Mouse (Mus musculus) thymus, postnatal 10 days (tissue): Measurements from ENCODE around the gene Fam172a.

ENCODE experiments used
- DNase-seq, 2 experiments: peaks; one replicate each; pipeline ENCODE4 v3.0.0; 2021; ENCODE audit warnings: low spot score in 2 of 2

Gene Fam172a

DNA sequence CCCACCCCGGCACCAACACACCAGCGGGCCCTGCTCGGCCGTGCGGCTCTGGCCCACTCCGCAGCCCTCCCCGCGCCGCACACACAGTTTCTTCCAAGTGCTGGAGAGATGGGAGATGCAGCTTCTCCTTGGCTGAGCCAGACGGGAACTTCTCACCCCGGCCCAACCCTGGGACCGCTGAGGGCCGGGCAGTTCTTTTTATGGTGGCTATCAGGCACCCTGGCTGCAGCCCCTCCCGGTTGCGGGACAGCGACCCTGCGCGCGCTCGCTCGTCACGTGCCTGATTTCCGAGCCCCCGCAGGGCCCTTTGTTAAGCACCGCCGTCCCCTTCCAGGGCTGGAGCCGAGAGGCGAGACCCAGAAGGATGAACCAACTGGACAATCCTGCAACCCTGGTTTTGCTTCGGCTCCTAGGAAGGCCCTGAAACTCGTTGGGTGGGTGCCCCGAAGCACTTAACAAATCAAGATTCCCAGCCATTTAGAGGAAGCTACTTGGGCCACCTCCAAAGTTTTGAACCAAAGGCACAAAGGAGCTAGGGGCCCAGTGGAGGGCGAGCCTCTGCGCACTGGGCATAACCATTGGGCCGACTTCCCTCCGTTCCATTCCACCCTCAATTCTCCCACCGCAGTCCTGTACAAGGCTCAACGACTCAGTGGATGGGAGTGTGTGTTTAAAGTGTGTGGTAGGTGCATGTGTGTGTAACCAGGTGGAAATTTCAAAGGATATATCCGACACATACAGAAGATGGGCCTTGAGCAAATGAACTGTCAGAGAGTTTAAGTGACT, 477.7 kb downstream of the Fam172a start:
- DNase-seq, result no peak

DNA sequence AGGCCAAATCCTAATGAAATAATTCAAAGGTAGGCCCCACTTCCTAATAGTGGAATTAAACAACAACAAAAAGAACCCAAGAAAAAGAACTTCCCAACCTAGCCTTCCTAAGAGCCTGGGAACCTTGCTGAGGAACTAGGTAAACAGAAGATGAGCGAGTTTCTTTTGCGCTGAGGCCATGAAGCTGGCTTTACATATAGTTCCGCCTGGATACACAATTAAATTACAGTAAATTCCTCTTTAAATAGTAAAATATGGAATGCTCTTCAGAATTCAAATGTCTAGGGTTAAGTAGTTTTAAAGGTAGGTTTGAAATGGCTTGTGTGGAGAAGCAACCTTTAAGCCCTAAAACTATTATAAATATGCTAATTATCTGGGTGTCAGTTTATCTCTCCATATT, 478.4 kb downstream of the Fam172a start:
- no peak for DNase-seq

DNA sequence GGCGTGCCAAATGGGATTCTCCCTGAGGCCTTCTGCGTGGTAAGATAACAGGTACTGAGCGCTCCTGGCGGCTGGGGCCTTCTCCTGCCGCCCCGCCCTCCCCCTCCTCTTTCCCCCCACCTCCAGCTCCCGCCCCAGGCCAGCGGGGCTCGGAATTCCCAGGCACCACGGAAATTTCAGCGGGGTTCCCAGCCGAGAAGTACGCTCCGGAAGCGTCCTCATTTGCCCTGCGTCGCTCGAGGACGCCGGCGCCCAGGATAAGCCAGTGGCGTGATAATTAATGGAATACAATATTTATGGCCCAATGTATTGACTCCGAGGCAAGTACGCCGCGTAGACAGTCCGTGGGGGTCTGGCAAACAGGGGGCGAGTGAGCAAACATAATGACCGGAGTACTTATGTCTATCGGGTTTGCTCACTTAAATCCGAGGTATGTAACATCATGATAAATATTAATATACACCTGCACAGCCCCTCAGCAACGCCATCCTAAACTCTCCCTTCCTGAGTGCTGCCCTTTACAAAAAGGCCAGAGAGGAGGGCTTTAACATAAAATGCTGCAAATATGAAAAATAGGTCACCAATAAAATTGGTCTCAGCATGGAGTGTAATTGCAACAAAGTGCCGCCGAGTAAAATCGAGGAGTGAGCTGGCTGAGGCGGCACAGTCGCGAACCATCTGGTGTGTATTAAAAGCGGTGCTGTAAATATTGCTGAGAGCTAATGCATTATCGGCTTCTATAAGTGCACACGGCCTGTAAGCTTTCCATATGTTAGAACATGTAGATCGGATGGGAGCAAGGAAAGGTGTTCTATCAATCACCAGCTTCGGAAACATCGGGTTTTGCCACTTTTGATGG, 479.5 kb downstream of the Fam172a start:
- no peak for DNase-seq

GRCm38 (mm10) chr13:78181930-78182558, 480.2 kb downstream of the Fam172a start:
- no peak for DNase-seq

GRCm38 (mm10) chr13:78183004-78183403, 481.2 kb downstream of the Fam172a start:
- DNase-seq, result no peak

GRCm38 (mm10) chr13:78183986-78184385, 482.2 kb downstream of the Fam172a start:
- no peak for DNase-seq

GRCm38 (mm10) chr13:78184786-78185466, 483.1 kb downstream of the Fam172a start:
- DNase-seq, result no peak

DNA sequence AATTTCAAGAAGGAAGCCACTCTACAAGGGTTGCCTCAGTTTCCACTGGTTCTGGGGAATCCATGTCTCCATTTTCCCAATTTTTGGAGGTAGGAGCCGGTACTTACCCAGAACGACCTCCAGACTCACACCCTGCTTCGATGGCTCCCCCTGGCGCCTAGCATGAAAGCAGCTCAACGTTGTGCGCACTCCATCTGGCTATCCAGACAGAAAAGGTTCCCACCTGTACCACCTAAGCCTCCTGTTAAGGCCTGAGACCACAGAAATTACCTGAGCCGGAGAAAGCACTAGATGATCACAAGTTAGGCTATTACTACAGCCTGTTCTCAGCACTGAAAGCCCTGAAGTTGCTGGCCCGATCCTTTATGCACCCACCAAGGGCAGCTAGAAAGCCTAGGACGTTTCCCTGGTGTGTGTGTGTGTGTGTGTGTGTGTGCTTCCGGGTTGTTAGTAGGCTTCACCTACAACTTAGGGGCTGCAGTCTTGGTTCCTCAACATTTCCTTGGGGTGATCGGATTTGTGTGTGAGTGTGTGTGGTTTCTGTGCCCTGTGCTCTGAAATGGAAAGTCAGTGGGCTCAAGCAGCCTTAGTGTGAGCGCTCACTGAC, 484.6 kb downstream of the Fam172a start:
- DNase-seq, result no peak

- no peak for DNase-seq
These were observed 486.0 kb downstream of the Fam172a start for GRCm38 (mm10) chr13:78187833-78188232.

DNA sequence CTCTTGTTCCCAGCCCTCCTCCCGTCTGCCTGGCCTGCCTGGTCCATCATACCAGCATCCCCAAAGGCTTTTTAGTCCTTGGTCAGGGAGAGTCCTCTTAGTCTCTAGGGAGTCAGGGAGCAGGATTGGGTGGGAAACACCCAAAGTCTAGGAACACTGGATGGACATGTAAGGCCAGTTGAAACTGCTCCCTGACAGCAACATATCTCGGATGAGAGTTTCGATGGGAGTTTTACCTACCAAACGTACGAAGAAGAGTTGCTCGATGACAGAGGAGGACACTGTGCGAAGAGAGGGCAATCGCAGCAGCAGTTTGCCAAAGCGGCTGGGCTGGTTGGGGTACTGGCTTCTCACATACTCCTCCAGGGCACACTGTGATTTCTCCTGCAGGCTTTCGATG, 487.8 kb downstream of the Fam172a start:
- DNase-seq, result no peak

GRCm38 (mm10) chr13:78193211-78193610, 491.4 kb downstream of the Fam172a start:
- no peak for DNase-seq

- no peak for DNase-seq
These were observed 492.5 kb downstream of the Fam172a start for GRCm38 (mm10) chr13:78194135-78194849.

DNA sequence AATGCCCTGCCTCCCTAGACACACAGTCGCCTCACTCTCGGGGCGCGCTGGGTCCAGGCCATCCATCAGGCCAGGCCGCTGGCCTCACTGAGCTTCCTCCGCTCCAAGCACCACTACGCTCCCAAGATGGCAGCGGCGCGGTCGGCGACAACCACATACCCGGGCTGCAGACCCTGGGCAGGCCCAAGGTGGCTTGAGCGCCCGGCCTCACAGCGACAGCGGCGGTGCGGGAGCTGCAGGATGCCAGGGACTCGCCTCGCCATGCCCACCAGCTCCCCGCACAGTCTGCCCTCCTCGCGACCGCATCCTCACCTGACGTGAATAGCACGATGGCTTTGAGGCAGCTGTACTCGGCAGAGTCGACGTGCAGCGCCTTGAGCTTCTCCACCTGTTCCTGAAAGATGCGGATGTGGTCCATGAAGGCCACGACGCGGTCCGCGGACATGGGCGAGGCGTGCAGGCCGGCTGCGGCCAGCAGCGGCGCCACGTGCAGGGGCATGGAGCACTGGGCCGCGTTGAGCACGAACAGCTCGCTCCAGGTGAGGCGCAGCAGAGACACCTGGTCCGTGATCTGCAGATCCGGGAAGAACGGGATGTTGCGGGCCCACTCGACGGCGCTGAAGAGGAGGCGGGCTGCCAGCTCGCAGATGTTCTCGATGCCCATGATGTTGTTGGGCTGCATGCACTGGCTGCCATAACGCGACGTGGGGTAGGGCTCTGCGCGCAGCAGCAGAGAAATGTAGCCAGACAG, 493.2 kb downstream of the Fam172a start:
- DNase-seq, result no peak

DNA sequence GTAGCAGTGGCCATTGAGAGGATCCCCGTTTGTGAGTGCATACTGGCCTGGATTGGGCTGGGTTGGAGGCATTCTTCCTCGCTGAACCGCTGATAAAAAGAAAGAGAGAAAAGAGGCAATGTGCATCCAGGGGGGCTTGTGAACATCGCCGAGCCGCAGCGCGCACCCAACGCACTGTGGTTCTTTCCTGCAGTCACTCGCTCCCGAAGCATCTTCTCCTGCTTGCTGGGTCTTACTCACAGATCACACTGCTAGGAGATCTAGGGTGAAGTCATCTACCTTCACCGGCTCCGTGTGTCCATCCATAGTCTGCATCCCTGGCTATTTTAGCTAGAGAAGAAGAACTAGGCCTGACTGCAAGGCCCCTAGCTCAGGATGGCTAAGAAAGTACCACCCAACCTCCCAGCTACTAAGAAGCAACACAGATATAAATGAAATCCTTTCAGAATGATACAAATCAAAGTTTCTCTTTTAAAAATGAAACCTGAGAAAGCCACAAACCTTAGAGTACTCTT, 493.8 kb downstream of the Fam172a start:
- no peak for DNase-seq

GRCm38 (mm10) chr13:78196236-78196796, 494.5 kb downstream of the Fam172a start:
- no peak for DNase-seq

DNA sequence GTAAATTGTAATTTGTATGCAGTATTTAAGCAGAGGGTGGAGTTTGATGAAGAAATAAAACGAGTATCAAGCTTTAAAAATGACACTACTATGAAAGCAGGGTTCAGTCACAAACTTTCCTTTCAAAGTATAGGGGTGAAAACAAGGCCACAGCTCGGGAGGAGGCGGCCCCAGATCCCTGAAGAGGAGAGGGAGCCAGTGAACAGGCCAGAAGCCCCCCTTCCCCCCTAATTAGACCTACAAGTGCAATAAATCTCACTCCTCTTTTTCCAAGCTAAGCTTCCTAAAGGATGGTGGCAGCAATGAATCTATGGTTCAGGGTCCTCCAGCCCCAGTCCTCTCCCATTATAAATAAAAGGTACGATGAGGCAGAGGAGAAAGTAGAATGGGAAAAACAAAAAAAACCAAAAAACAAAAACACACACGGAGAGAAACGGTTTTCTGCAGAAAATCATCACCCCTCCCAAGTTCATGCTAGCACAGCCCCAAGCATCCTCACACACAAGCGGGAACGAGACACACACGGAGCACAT, 495.5 kb downstream of the Fam172a start:
- no peak for DNase-seq

- no peak for DNase-seq
These were observed 496.1 kb downstream of the Fam172a start for GRCm38 (mm10) chr13:78197819-78198390.

GRCm38 (mm10) chr13:78198391-78198870, 496.6 kb downstream of the Fam172a start:
- DNase-seq, result no peak
